35 mouse cellular contexts compared by ENCODE assay signal in genomic region chr6:86038901-86039300, GRCm38 (mm10). TPM values are rescaled to one million over a fixed set of nuclear protein-coding genes. Genes with fewer than 3 reads are reported as not detected.
DNase-seq lines count a peak whose midpoint lies in the region; ATAC-seq and TF ChIP-seq lines count a peak whose summit lies in the region.
"Had no signal": no experiment of that assay in that cellular context is flagged by ENCODE, and none has a peak within 500 bp of the region (broad histone marks: within the 10 kb centered on the region; RNA-seq: fewer than 3 reads in every experiment).

No protein-coding gene starts in this region.

- H3K4me3 ChIP-seq in forebrain, postnatal 0 days (ENCODE audit: low read depth, low read length): no peak overlapping the region
- H3K4me3 ChIP-seq in forebrain, embryonic 10.5 days: no peak overlapping the region
- H3K4me3 ChIP-seq in left cerebral cortex, adult 2 months: no peak overlapping the region
- H3K4me3 ChIP-seq: embryonic facial prominence, embryonic 13.5 days; forebrain, embryonic 13.5 days; hindbrain, embryonic 10.5 days; intestine, embryonic 15.5 days; limb, embryonic 12.5 days; liver, embryonic 15.5 days; neural tube, embryonic 12.5 days had no signal

- no peak for TF ChIP-seq CTCF in forebrain, postnatal 0 days (IDR thresholded peaks at IDR 0.05; ENCODE audit: low read depth)
- TF ChIP-seq CTCF in left cerebral cortex, adult 2 months (IDR thresholded peaks at IDR 0.05): no peak

- H3K36me3 ChIP-seq in forebrain, postnatal 0 days (ENCODE audit: insufficient read depth): peaks cover 3% of the 10 kb centered on the region; the same call in 1 of the 2 replicates
- H3K36me3 ChIP-seq in forebrain, embryonic 10.5 days (replicated peaks): no peaks in the 10 kb centered on the region
- H3K36me3 ChIP-seq: embryonic facial prominence, embryonic 13.5 days; hindbrain, embryonic 10.5 days; intestine, embryonic 15.5 days; limb, embryonic 12.5 days; liver, embryonic 15.5 days; neural tube, embryonic 12.5 days had no signal

- no peak overlapping the region for H3K4me2 ChIP-seq in forebrain, postnatal 0 days (ENCODE audit: low read depth)
- H3K4me2 ChIP-seq: embryonic facial prominence, embryonic 13.5 days; forebrain, embryonic 13.5 days; intestine, embryonic 15.5 days; limb, embryonic 12.5 days; liver, embryonic 15.5 days; lung, embryonic 14.5 days; neural tube, embryonic 12.5 days had no signal

- H3K27ac ChIP-seq in forebrain, postnatal 0 days (ENCODE audit: low read depth, low read length): peak overlapping the region; percentile 65
- H3K27ac ChIP-seq in forebrain, embryonic 10.5 days: no peak overlapping the region
- peak overlapping the region; percentile 87 for H3K27ac ChIP-seq in left cerebral cortex, adult 2 months
- H3K27ac ChIP-seq: embryonic facial prominence, embryonic 13.5 days; hindbrain, embryonic 10.5 days; hindbrain, postnatal 0 days; intestine, embryonic 15.5 days; limb, embryonic 12.5 days; liver, embryonic 15.5 days; neural tube, embryonic 12.5 days; stomach, postnatal 0 days had no signal

- no peak for ATAC-seq in forebrain, postnatal 0 days
- no peak for ATAC-seq in granulocyte monocyte progenitor cell, adult 5-6 weeks (replicated peaks; ENCODE audit: poor library complexity, severe bottlenecking)
- ATAC-seq: forebrain, embryonic 13.5 days; hindbrain, postnatal 0 days; intestine, embryonic 15.5 days; midbrain, embryonic 16.5 days had no signal

- 43% methylated on average over 2 of the region's 2 CpGs for WGBS in forebrain, postnatal 0 days
- WGBS in forebrain, embryonic 10.5 days: 87% methylated on average over 2 of the region's 2 CpGs

- H3K27me3 ChIP-seq in forebrain, postnatal 0 days (ENCODE audit: insufficient read depth, low read length): no peaks in the 10 kb centered on the region
- H3K27me3 ChIP-seq in forebrain, embryonic 10.5 days (ENCODE audit: poor library complexity, severe bottlenecking): no peaks in the 10 kb centered on the region
- H3K27me3 ChIP-seq: embryonic facial prominence, embryonic 13.5 days; forebrain, embryonic 13.5 days; intestine, embryonic 15.5 days; limb, embryonic 12.5 days; neural tube, embryonic 12.5 days had no signal

- no peak for DNase-seq in forebrain, postnatal 0 days
- no peak for DNase-seq in forebrain, embryonic 10.5 days (ENCODE audit: extremely low spot score, low spot score)
- no peak for DNase-seq in left cerebral cortex, adult 2 months (ENCODE audit: extremely low spot score in 1 of 2, low spot score in 2 of 2)
- DNase-seq in left cerebral cortex, postnatal 10 days (ENCODE audit: extremely low spot score in 1 of 2, low spot score in 2 of 2): no peak
- peak; percentile 62 for DNase-seq in right cerebral cortex, adult 18-20 months
- DNase-seq in right cerebral cortex, postnatal 25 days: no peak
- DNase-seq: adrenal gland, adult 8-10 months; cerebellum, adult 9-11 months; gastrocnemius, postnatal 10 days; heart, postnatal 14 days; kidney, adult 2 months; kidney, postnatal 36 days; lung, embryonic 14.5 days; lung, postnatal 14 days; right cerebral cortex, postnatal 4 days; thymus, adult 2 months; thymus, postnatal 36 days had no signal

- intact Hi-C loops in left cerebral cortex, adult 2 months (cut with DNase I): loop anchor here (2.0 kb wide), 2 partner anchors 26 to 58 kb away; no protein-coding TSS in a partner anchor
- intact Hi-C loops in left cerebral cortex, postnatal 10 days (cut with DNase I): no loop called here

- H3K9me3 ChIP-seq in forebrain, postnatal 0 days (ENCODE audit: low read length): no peaks in the 10 kb centered on the region
- H3K9me3 ChIP-seq in forebrain, embryonic 10.5 days: no peaks in the 10 kb centered on the region
- H3K9me3 ChIP-seq: embryonic facial prominence, embryonic 13.5 days; forebrain, embryonic 13.5 days; hindbrain, embryonic 10.5 days; intestine, embryonic 15.5 days; limb, embryonic 12.5 days; liver, embryonic 15.5 days; neural tube, embryonic 12.5 days had no signal

- H3K4me1 ChIP-seq in forebrain, postnatal 0 days (ENCODE audit: insufficient read depth): peaks cover 28% of the 10 kb centered on the region
- H3K4me1 ChIP-seq in forebrain, embryonic 10.5 days: no peaks in the 10 kb centered on the region
- H3K4me1 ChIP-seq: hindbrain, embryonic 10.5 days; intestine, embryonic 15.5 days; limb, embryonic 12.5 days; liver, embryonic 15.5 days had no signal

- no peak overlapping the region for H3K9ac ChIP-seq in forebrain, postnatal 0 days
- H3K9ac ChIP-seq: embryonic facial prominence, embryonic 13.5 days; forebrain, embryonic 13.5 days; intestine, embryonic 15.5 days; limb, embryonic 12.5 days; liver, embryonic 15.5 days; lung, embryonic 14.5 days; neural tube, embryonic 12.5 days had no signal

RNA-seq across cellular contexts. Expression of gene Add2, which starts 10.4 kb away (rescaled TPM):
- total RNA-seq in forebrain, postnatal 0 days (2014; rRNA removed): 267 and 333 TPM in 2 replicates
- 175 and 186 TPM in 2 replicates for polyA plus RNA-seq in forebrain, postnatal 0 days (2015; fragmentation: Nextera tagmentation; extraction: Ambion mirVana)
- polyA plus RNA-seq in forebrain, embryonic 10.5 days (2016; fragmentation: Nextera tagmentation; extraction: Ambion mirVana): 30.7 and 36.5 TPM in 2 replicates
- total RNA-seq in left cerebral cortex, adult 2 months (2021): 100 to 1,000 TPM; 222 to 223 TPM
- total RNA-seq in left cerebral cortex, postnatal 10 days (2021): 100 to 1,000 TPM; 198 to 206 TPM
- total RNA-seq in granulocyte monocyte progenitor cell, adult 5-6 weeks (2014; fragmentation: Nextera tagmentation): 0.21 TPM in 1 of 2 replicates, not detected in the other
- total RNA-seq in granulocyte monocyte progenitor cell, adult 5-6 weeks (2017): 0.22 and 1.5 TPM in 2 replicates
- polyA plus RNA-seq: liver, adult 2 months had no signal

RNA-seq across cellular contexts. Expression of gene Figla, which starts 22.9 kb away (rescaled TPM):
- total RNA-seq in forebrain, postnatal 0 days (2014; rRNA removed): not detected in 2 replicates
- not detected in 2 replicates for polyA plus RNA-seq in forebrain, postnatal 0 days (2015; fragmentation: Nextera tagmentation; extraction: Ambion mirVana)
- not detected in 2 replicates for polyA plus RNA-seq in forebrain, embryonic 10.5 days (2016; fragmentation: Nextera tagmentation; extraction: Ambion mirVana)
- total RNA-seq in left cerebral cortex, adult 2 months (2021): not detected
- not detected for total RNA-seq in left cerebral cortex, postnatal 10 days (2021)
- not detected in 2 replicates for total RNA-seq in granulocyte monocyte progenitor cell, adult 5-6 weeks (2014; fragmentation: Nextera tagmentation)
- not detected in 2 replicates for total RNA-seq in granulocyte monocyte progenitor cell, adult 5-6 weeks (2017)
- total RNA-seq: adrenal gland, adult 8-10 months; adrenal gland, postnatal 4 days; gastrocnemius, postnatal 10 days; heart, postnatal 14 days; hindbrain, postnatal 0 days; left cerebral cortex, adult 8-10 months; liver, adult 2 months had no signal
- polyA plus RNA-seq: embryonic facial prominence, embryonic 13.5 days; forebrain, embryonic 13.5 days; gonadal fat pad, adult 2 months; heart, embryonic 14.5 days; hindbrain, embryonic 10.5 days; hindbrain, postnatal 0 days; intestine, embryonic 15.5 days; kidney, adult 2 months; kidney, embryonic 16.5 days; limb, embryonic 12.5 days; liver, adult 2 months; liver, embryonic 15.5 days; lung, embryonic 14.5 days; midbrain, embryonic 16.5 days; neural tube, embryonic 12.5 days; spleen, adult 2 months; stomach, postnatal 0 days; thymus, adult 2 months had no signal

Comparison
In these comparisons a context has a peak if more than half of its experiments do, and no peak if none do; other contexts are left out.
1. RNA of gene Add2, which starts 10.4 kb away (total RNA-seq): 267 to 333 TPM in forebrain, postnatal 0 days, 222 to 223 TPM in left cerebral cortex, adult 2 months and 198 to 206 TPM in left cerebral cortex, postnatal 10 days; 0.21 to 1.5 TPM in granulocyte monocyte progenitor cell, adult 5-6 weeks; every median in the first group is over 10 times any median in the second.